Mouse (Mus musculus): Measurements from ENCODE around the gene Lrrfip2. TPM values are rescaled to one million over a fixed set of nuclear protein-coding genes. Genes with fewer than 3 reads are reported as not detected.

Lrrfip2 gene
- polyA plus RNA-seq, 1 experiment from 2014 or later: 46.3 TPM

- Histone ChIP-seq H3K4me3 (ENCODE audit: low read depth, low read length) (no peak overlapping the region), H3K36me3 (ENCODE audit: control insufficient read depth, insufficient read depth, low read length) (no peaks in the 10 kb centered on the region), H3K9ac (ENCODE audit: low read length) (no peak overlapping the region), H3K4me2 (no peak overlapping the region), H3K27ac (ENCODE audit: low read depth, low read length) (no peak overlapping the region), H3K27me3 (ENCODE audit: control insufficient read depth, insufficient read depth, low read length) (no peaks in the 10 kb centered on the region), H3K4me1 (ENCODE audit: control insufficient read depth, insufficient read depth, low read length) (no peaks in the 10 kb centered on the region), H3K9me3 (ENCODE audit: control insufficient read depth, low read length) (no peaks in the 10 kb centered on the region)
- WGBS: 91% methylated on average over 6 of the region's 6 CpGs
- DNase-seq (ENCODE audit: low spot score, missing footprints) (no peak), ATAC-seq (ENCODE audit: low FRiP score) (no peak)
Observed at GRCm38 (mm10) chr9:111243384-111243783, 126.0 kb downstream of the Lrrfip2 start.

GRCm38 (mm10) chr9:111245546-111245945, 128.2 kb downstream of the Lrrfip2 start:
- Histone ChIP-seq H3K27ac (ENCODE audit: low read depth, low read length) (no peak overlapping the region), H3K9ac (ENCODE audit: low read length) (no peak overlapping the region), H3K4me2 (no peak overlapping the region), H3K4me1 (ENCODE audit: control insufficient read depth, insufficient read depth, low read length) (no peaks in the 10 kb centered on the region), H3K4me3 (ENCODE audit: low read depth, low read length) (no peak overlapping the region), H3K27me3 (ENCODE audit: control insufficient read depth, insufficient read depth, low read length) (no peaks in the 10 kb centered on the region), H3K9me3 (ENCODE audit: control insufficient read depth, low read length) (no peaks in the 10 kb centered on the region), H3K36me3 (ENCODE audit: control insufficient read depth, insufficient read depth, low read length) (peaks cover 2% of the 10 kb centered on the region; the same call in 1 of the 2 replicates)
- WGBS: 82% methylated on average over 6 of the region's 6 CpGs
- ATAC-seq (ENCODE audit: low FRiP score) (no peak), DNase-seq (ENCODE audit: low spot score, missing footprints) (no peak)

GRCm38 (mm10) chr9:111247682-111248246, 130.4 kb downstream of the Lrrfip2 start:
- Histone ChIP-seq H3K9me3 (ENCODE audit: control insufficient read depth, low read length) (no peaks in the 10 kb centered on the region), H3K27me3 (ENCODE audit: control insufficient read depth, insufficient read depth, low read length) (no peaks in the 10 kb centered on the region), H3K4me1 (ENCODE audit: control insufficient read depth, insufficient read depth, low read length) (no peaks in the 10 kb centered on the region), H3K36me3 (ENCODE audit: control insufficient read depth, insufficient read depth, low read length) (peaks cover 10% of the 10 kb centered on the region), H3K9ac (ENCODE audit: low read length) (no peak overlapping the region), H3K4me2 (no peak overlapping the region), H3K27ac (ENCODE audit: low read depth, low read length) (no peak overlapping the region), H3K4me3 (ENCODE audit: low read depth, low read length) (no peak overlapping the region)
- DNase-seq (ENCODE audit: low spot score, missing footprints) (no peak), ATAC-seq (ENCODE audit: low FRiP score) (no peak)
- 84% methylated on average over 3 of the region's 3 CpGs for WGBS

GRCm38 (mm10) chr9:111252161-111252869, 134.9 kb downstream of the Lrrfip2 start:
- Histone ChIP-seq H3K4me3 (ENCODE audit: low read depth, low read length) (no peak overlapping the region), H3K27me3 (ENCODE audit: control insufficient read depth, insufficient read depth, low read length) (no peaks in the 10 kb centered on the region), H3K9me3 (ENCODE audit: control insufficient read depth, low read length) (no peaks in the 10 kb centered on the region), H3K4me1 (ENCODE audit: control insufficient read depth, insufficient read depth, low read length) (no peaks in the 10 kb centered on the region), H3K27ac (ENCODE audit: low read depth, low read length) (no peak overlapping the region), H3K9ac (ENCODE audit: low read length) (no peak overlapping the region), H3K4me2 (no peak overlapping the region), H3K36me3 (ENCODE audit: control insufficient read depth, insufficient read depth, low read length) (peaks cover 13% of the 10 kb centered on the region)
- 81% methylated on average over 7 of the region's 7 CpGs for WGBS
- ATAC-seq (ENCODE audit: low FRiP score): no peak
- no peak for DNase-seq (ENCODE audit: low spot score, missing footprints)

- ATAC-seq (ENCODE audit: low FRiP score): no peak
- 74% methylated on average over 1 of the region's 1 CpGs for WGBS
- no peak for DNase-seq (ENCODE audit: low spot score, missing footprints)
Observed at GRCm38 (mm10) chr9:111260360-111260985, 143.1 kb downstream of the Lrrfip2 start.

GRCm38 (mm10) chr9:111261356-111261755, 144.0 kb downstream of the Lrrfip2 start:
- ATAC-seq (ENCODE audit: low FRiP score) (no peak), DNase-seq (ENCODE audit: low spot score, missing footprints) (peak; percentile 60)
- H3K27ac ChIP-seq (ENCODE audit: low read depth, low read length): no peak overlapping the region
- H3K27me3 ChIP-seq (ENCODE audit: control insufficient read depth, insufficient read depth, low read length): no peaks in the 10 kb centered on the region
- no peak overlapping the region for H3K4me2 ChIP-seq
- no peak overlapping the region for H3K9ac ChIP-seq (ENCODE audit: low read length)
- peaks cover 8% of the 10 kb centered on the region for H3K36me3 ChIP-seq (ENCODE audit: control insufficient read depth, insufficient read depth, low read length)
- no peak overlapping the region for H3K4me3 ChIP-seq (ENCODE audit: low read depth, low read length)
- 92% methylated on average over 4 of the region's 4 CpGs for WGBS
- H3K4me1 ChIP-seq (ENCODE audit: control insufficient read depth, insufficient read depth, low read length): no peaks in the 10 kb centered on the region
- H3K9me3 ChIP-seq (ENCODE audit: control insufficient read depth, low read length): no peaks in the 10 kb centered on the region

More at GRCm38 (mm10) chr9:111260360-111260985, 143.1 kb downstream of the Lrrfip2 start:
- no peak overlapping the region for H3K4me2 ChIP-seq
- no peaks in the 10 kb centered on the region for H3K4me1 ChIP-seq (ENCODE audit: control insufficient read depth, insufficient read depth, low read length)
- H3K9me3 ChIP-seq (ENCODE audit: control insufficient read depth, low read length): no peaks in the 10 kb centered on the region
- no peak overlapping the region for H3K4me3 ChIP-seq (ENCODE audit: low read depth, low read length)
- H3K27ac ChIP-seq (ENCODE audit: low read depth, low read length): no peak overlapping the region
- H3K9ac ChIP-seq (ENCODE audit: low read length): no peak overlapping the region
- H3K27me3 ChIP-seq (ENCODE audit: control insufficient read depth, insufficient read depth, low read length): no peaks in the 10 kb centered on the region
- H3K36me3 ChIP-seq (ENCODE audit: control insufficient read depth, insufficient read depth, low read length): peaks cover 8% of the 10 kb centered on the region

- H3K36me3 ChIP-seq (ENCODE audit: control insufficient read depth, insufficient read depth, low read length): 0 out of 2 replicates have a peak, but pooled peaks cover 2% of the 10 kb centered on the region
- no peaks in the 10 kb centered on the region for H3K27me3 ChIP-seq (ENCODE audit: control insufficient read depth, insufficient read depth, low read length)
- H3K27ac ChIP-seq (ENCODE audit: low read depth, low read length): no peak overlapping the region
- 97% methylated on average over 2 of the region's 2 CpGs for WGBS
- H3K4me2 ChIP-seq: no peak overlapping the region
- no peak overlapping the region for H3K9ac ChIP-seq (ENCODE audit: low read length)
- DNase-seq (ENCODE audit: low spot score, missing footprints) (peak; percentile 14), ATAC-seq (ENCODE audit: low FRiP score) (no peak)
- no peak overlapping the region for H3K4me3 ChIP-seq (ENCODE audit: low read depth, low read length)
- peaks cover 6% of the 10 kb centered on the region for H3K4me1 ChIP-seq (ENCODE audit: control insufficient read depth, insufficient read depth, low read length)
- no peaks in the 10 kb centered on the region for H3K9me3 ChIP-seq (ENCODE audit: control insufficient read depth, low read length)
Observed at GRCm38 (mm10) chr9:111267998-111268397, 150.6 kb downstream of the Lrrfip2 start.

GRCm38 (mm10) chr9:111270606-111271005, 153.2 kb downstream of the Lrrfip2 start:
- H3K36me3 ChIP-seq (ENCODE audit: control insufficient read depth, insufficient read depth, low read length): no peaks in the 10 kb centered on the region
- 18% methylated on average over 5 of the region's 5 CpGs for WGBS

GRCm38 (mm10) chr9:111271056-111271433, 153.7 kb downstream of the Lrrfip2 start:
- Histone ChIP-seq H3K9ac (ENCODE audit: low read length) (peak overlapping the region; percentile 88), H3K27me3 (ENCODE audit: control insufficient read depth, insufficient read depth, low read length) (no peaks in the 10 kb centered on the region), H3K36me3 (ENCODE audit: control insufficient read depth, insufficient read depth, low read length) (no peaks in the 10 kb centered on the region), H3K9me3 (ENCODE audit: control insufficient read depth, low read length) (no peaks in the 10 kb centered on the region), H3K27ac (ENCODE audit: low read depth, low read length) (peak overlapping the region; percentile 91), H3K4me2 (peak overlapping the region; percentile 78), H3K4me1 (ENCODE audit: control insufficient read depth, insufficient read depth, low read length) (peaks cover 31% of the 10 kb centered on the region), H3K4me3 (ENCODE audit: low read depth, low read length) (peak overlapping the region; percentile 86)
- under 1% methylated on average over 32 of the region's 32 CpGs for WGBS
- ATAC-seq (ENCODE audit: low FRiP score) (peak; percentile 75), DNase-seq (ENCODE audit: low spot score, missing footprints) (no peak)

More at GRCm38 (mm10) chr9:111270606-111271005, 153.2 kb downstream of the Lrrfip2 start:
- Histone ChIP-seq H3K4me1 (ENCODE audit: control insufficient read depth, insufficient read depth, low read length) (peaks cover 27% of the 10 kb centered on the region), H3K27ac (ENCODE audit: low read depth, low read length) (peak overlapping the region; percentile 91), H3K9me3 (ENCODE audit: control insufficient read depth, low read length) (no peaks in the 10 kb centered on the region), H3K27me3 (ENCODE audit: control insufficient read depth, insufficient read depth, low read length) (no peaks in the 10 kb centered on the region), H3K4me3 (ENCODE audit: low read depth, low read length) (peak overlapping the region; percentile 86), H3K9ac (ENCODE audit: low read length) (peak overlapping the region; percentile 88), H3K4me2 (peak overlapping the region; percentile 78)
- ATAC-seq (ENCODE audit: low FRiP score) (no peak), DNase-seq (ENCODE audit: low spot score, missing footprints) (peak; percentile 90)

Data from midbrain, embryonic 11.5 days (tissue).